Mouse (Mus musculus): ENCODE measurements at regions not wholly inside any gene's neighbourhood (a gene's known extent, or its start where the extent isn't known, plus 50 kb on each side); places are given as distances from the start of the nearest gene placed in this dataset.

DNA sequence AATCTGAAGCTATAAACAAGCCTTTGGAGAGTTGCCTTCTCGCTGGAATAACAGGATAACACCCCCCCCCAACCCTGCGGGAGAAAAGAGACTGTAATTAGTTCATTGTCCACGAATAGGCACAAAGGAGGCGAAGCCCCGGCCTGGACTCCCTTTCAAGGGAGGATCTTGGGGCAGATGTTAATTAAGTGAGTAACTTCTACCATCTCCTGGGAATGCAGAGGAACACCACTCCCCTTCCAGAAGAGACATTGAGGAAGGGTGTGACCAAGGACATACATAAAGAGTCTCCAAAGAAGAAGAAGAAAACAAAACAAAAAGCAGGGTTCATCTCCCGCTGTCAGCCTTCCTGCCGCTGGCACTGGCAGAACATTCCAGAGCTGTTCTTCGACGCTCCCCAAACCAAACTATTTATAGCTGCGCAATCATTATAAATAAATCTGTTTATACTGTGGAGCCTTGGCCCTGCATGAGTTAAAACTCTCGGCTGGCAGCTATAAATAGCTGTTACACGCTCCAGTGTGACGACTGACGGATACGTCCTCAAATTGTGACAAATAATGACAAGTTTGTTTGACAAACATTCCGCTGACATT is 444.1 kb downstream of the Cd83 start:
- H3K36me3 ChIP-seq (ENCODE audit: insufficient read depth, low read length) = no peaks in the 10 kb centered on the region
- H3K4me2 ChIP-seq (replicated peaks; ENCODE audit: low read depth, low read length) = peak overlapping the region; percentile 37
- H3K27me3 ChIP-seq (ENCODE audit: insufficient read depth, low read length) = no peaks in the 10 kb centered on the region
- no peak for ATAC-seq (ENCODE audit: low FRiP score, low TSS enrichment)
- WGBS = 15% methylated on average over 16 of the region's 16 CpGs
- H3K9ac ChIP-seq (replicated peaks; ENCODE audit: low read length) = peak overlapping the region; percentile 10
- H3K4me3 ChIP-seq (ENCODE audit: low read length) = peak overlapping the region; percentile 7; the same call in 1 of the 2 replicates
- H3K9me3 ChIP-seq (ENCODE audit: low read length) = peaks cover 8% of the 10 kb centered on the region
- H3K27ac ChIP-seq (ENCODE audit: low read length) = peak overlapping the region; percentile 47; the same call in 1 of the 2 replicates
- H3K4me1 ChIP-seq (ENCODE audit: insufficient read depth, low read length) = peaks cover 34% of the 10 kb centered on the region

GRCm38 (mm10) chr13:44229136-44229611 is 444.6 kb downstream of the Cd83 start:
- Histone ChIP-seq H3K27ac (ENCODE audit: low read length) (peak overlapping the region; percentile 47; the same call in 1 of the 2 replicates), H3K36me3 (ENCODE audit: insufficient read depth, low read length) (no peaks in the 10 kb centered on the region), H3K4me1 (ENCODE audit: insufficient read depth, low read length) (peaks cover 34% of the 10 kb centered on the region), H3K9me3 (ENCODE audit: low read length) (peaks cover 8% of the 10 kb centered on the region), H3K4me3 (ENCODE audit: low read length) (0 out of 2 replicates have a peak overlapping the region, but pooled peaks have one; percentile 7), H3K4me2 (replicated peaks; ENCODE audit: low read depth, low read length) (peak overlapping the region; percentile 37), H3K27me3 (ENCODE audit: insufficient read depth, low read length) (no peaks in the 10 kb centered on the region), H3K9ac (replicated peaks; ENCODE audit: low read length) (peak overlapping the region; percentile 10; the same call in 1 of the 2 replicates)
- ATAC-seq (ENCODE audit: low FRiP score, low TSS enrichment) = no peak
- WGBS = 13% methylated on average over 7 of the region's 7 CpGs

DNA sequence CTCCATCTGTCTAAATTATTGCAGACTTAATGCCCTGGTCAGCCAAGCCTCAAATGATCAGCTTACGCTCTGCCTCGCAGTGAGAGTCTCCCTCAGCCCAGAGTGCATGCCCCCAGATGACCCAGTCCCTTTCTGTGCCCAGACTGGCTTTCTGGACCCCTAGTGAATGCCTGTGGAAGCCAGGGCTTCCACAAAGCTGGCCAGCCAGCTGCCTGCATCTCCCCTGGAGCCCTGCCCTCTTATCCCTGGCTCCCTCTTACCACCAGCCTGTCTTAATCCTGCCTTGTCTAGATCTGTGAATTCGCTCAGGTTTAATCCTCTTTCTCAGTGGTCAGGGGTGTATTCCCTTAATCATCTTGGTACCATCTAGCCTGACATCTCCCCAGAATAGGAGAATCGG is 446.8 kb downstream of the Cd83 start:
- no peaks in the 10 kb centered on the region for H3K36me3 ChIP-seq (ENCODE audit: insufficient read depth, low read length)
- H3K4me2 ChIP-seq (replicated peaks; ENCODE audit: low read depth, low read length) = no peak overlapping the region
- no peak overlapping the region for H3K4me3 ChIP-seq (ENCODE audit: low read length)
- no peak overlapping the region for H3K9ac ChIP-seq (replicated peaks; ENCODE audit: low read length)
- no peaks in the 10 kb centered on the region for H3K27me3 ChIP-seq (ENCODE audit: insufficient read depth, low read length)
- peaks cover 34% of the 10 kb centered on the region for H3K4me1 ChIP-seq (ENCODE audit: insufficient read depth, low read length)
- WGBS = 47% methylated on average over 4 of the region's 4 CpGs
- no peak overlapping the region for H3K27ac ChIP-seq (ENCODE audit: low read length)
- no peaks in the 10 kb centered on the region for H3K9me3 ChIP-seq (ENCODE audit: low read length)
- ATAC-seq (ENCODE audit: low FRiP score, low TSS enrichment) = no peak; the same call in 1 of the 2 replicates

- 41% methylated on average over 18 of the region's 18 CpGs for WGBS
- H3K36me3 ChIP-seq (ENCODE audit: insufficient read depth, low read length) = no peaks in the 10 kb centered on the region
- H3K4me3 ChIP-seq (ENCODE audit: low read length) = no peak overlapping the region
- H3K27me3 ChIP-seq (ENCODE audit: insufficient read depth, low read length) = no peaks in the 10 kb centered on the region
- no peak overlapping the region for H3K27ac ChIP-seq (ENCODE audit: low read length)
- ATAC-seq (ENCODE audit: low FRiP score, low TSS enrichment) = no peak
- H3K4me1 ChIP-seq (ENCODE audit: insufficient read depth, low read length) = peaks cover 34% of the 10 kb centered on the region
- no peaks in the 10 kb centered on the region for H3K9me3 ChIP-seq (ENCODE audit: low read length)
- H3K4me2 ChIP-seq (replicated peaks; ENCODE audit: low read depth, low read length) = no peak overlapping the region
- H3K9ac ChIP-seq (replicated peaks; ENCODE audit: low read length) = no peak overlapping the region; the same call in 1 of the 2 replicates
These were observed 447.5 kb downstream of the Cd83 start for GRCm38 (mm10) chr13:44231868-44232715.

DNA sequence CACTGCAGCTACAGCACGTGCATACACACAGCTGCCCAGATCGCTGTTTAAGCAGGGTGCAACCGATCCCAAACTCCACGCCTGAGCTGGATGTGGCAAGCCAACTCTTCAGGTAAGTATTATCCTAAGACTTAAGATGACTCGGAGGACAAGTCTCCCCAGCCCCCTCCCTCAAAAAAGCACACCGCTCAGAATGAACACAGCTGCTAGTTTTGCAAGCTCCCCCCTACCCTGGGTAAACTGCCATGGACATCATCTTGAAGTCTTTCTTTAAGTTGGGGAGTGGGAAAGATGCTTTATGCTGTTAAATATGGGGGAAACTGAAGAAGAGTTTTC is 448.1 kb downstream of the Cd83 start:
- peaks cover 34% of the 10 kb centered on the region for H3K4me1 ChIP-seq (ENCODE audit: insufficient read depth, low read length)

GRCm38 (mm10) chr13:44234241-44234640 is 449.7 kb downstream of the Cd83 start:
- no peak overlapping the region for H3K4me2 ChIP-seq (replicated peaks; ENCODE audit: low read depth, low read length)
- WGBS = 82% methylated on average over 6 of the region's 6 CpGs
- no peak for ATAC-seq (ENCODE audit: low FRiP score, low TSS enrichment)
- no peaks in the 10 kb centered on the region for H3K27me3 ChIP-seq (ENCODE audit: insufficient read depth, low read length)
- H3K36me3 ChIP-seq (ENCODE audit: insufficient read depth, low read length) = no peaks in the 10 kb centered on the region
- no peaks in the 10 kb centered on the region for H3K9me3 ChIP-seq (ENCODE audit: low read length)
- no peak overlapping the region for H3K27ac ChIP-seq (ENCODE audit: low read length)
- peaks cover 31% of the 10 kb centered on the region for H3K4me1 ChIP-seq (ENCODE audit: insufficient read depth, low read length)
- H3K9ac ChIP-seq (replicated peaks; ENCODE audit: low read length) = no peak overlapping the region
- no peak overlapping the region for H3K4me3 ChIP-seq (ENCODE audit: low read length)

More for the DNA sequence above, 448.1 kb downstream of the Cd83 start:
- WGBS = 78% methylated on average over 6 of the region's 6 CpGs
- no peak for ATAC-seq (ENCODE audit: low FRiP score, low TSS enrichment)
- H3K4me2 ChIP-seq (replicated peaks; ENCODE audit: low read depth, low read length) = no peak overlapping the region
- no peak overlapping the region for H3K27ac ChIP-seq (ENCODE audit: low read length)
- no peaks in the 10 kb centered on the region for H3K9me3 ChIP-seq (ENCODE audit: low read length)
- no peak overlapping the region for H3K9ac ChIP-seq (replicated peaks; ENCODE audit: low read length)
- H3K27me3 ChIP-seq (ENCODE audit: insufficient read depth, low read length) = no peaks in the 10 kb centered on the region
- no peaks in the 10 kb centered on the region for H3K36me3 ChIP-seq (ENCODE audit: insufficient read depth, low read length)
- H3K4me3 ChIP-seq (ENCODE audit: low read length) = no peak overlapping the region

- Histone ChIP-seq H3K36me3 (ENCODE audit: insufficient read depth, low read length) (no peaks in the 10 kb centered on the region), H3K27me3 (ENCODE audit: insufficient read depth, low read length) (no peaks in the 10 kb centered on the region), H3K27ac (ENCODE audit: low read length) (no peak overlapping the region), H3K9me3 (ENCODE audit: low read length) (no peaks in the 10 kb centered on the region), H3K9ac (replicated peaks; ENCODE audit: low read length) (no peak overlapping the region), H3K4me3 (ENCODE audit: low read length) (no peak overlapping the region), H3K4me2 (replicated peaks; ENCODE audit: low read depth, low read length) (no peak overlapping the region), H3K4me1 (ENCODE audit: insufficient read depth, low read length) (peaks cover 31% of the 10 kb centered on the region)
- no peak for ATAC-seq (ENCODE audit: low FRiP score, low TSS enrichment)
- 71% methylated on average over 5 of the region's 5 CpGs for WGBS
These were observed 450.7 kb downstream of the Cd83 start for GRCm38 (mm10) chr13:44235236-44235635.

- Histone ChIP-seq H3K36me3 (ENCODE audit: insufficient read depth, low read length) (no peaks in the 10 kb centered on the region), H3K9ac (replicated peaks; ENCODE audit: low read length) (no peak overlapping the region), H3K27me3 (ENCODE audit: insufficient read depth, low read length) (no peaks in the 10 kb centered on the region), H3K4me3 (ENCODE audit: low read length) (no peak overlapping the region), H3K4me1 (ENCODE audit: insufficient read depth, low read length) (peaks cover 26% of the 10 kb centered on the region), H3K9me3 (ENCODE audit: low read length) (no peaks in the 10 kb centered on the region), H3K27ac (ENCODE audit: low read length) (no peak overlapping the region), H3K4me2 (replicated peaks; ENCODE audit: low read depth, low read length) (no peak overlapping the region)
- WGBS = 87% methylated on average over 2 of the region's 2 CpGs
- no peak for ATAC-seq (ENCODE audit: low FRiP score, low TSS enrichment)
These were observed 451.4 kb downstream of the Cd83 start for GRCm38 (mm10) chr13:44235941-44236340.

DNA sequence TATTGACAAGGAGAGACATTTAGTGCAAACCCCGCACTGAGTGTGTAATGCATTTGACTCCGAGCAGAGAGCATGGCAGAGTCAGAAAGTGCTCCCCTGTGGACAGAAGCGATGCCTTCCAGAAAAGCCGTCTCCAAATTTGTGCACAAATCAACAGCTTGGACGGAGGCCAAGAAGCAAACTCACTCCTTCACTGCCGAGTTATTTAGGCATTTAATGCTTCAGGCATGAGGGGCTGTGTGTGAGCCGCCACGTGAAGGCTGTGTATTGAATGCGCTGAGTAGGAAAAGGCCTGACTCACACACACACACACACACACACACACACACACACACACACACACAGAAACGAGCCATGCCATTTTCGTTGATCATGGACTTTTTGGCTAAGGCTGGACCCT is 453.7 kb downstream of the Cd83 start:
- H3K4me3 ChIP-seq (ENCODE audit: low read length) = no peak overlapping the region
- no peaks in the 10 kb centered on the region for H3K9me3 ChIP-seq (ENCODE audit: low read length)
- 34% methylated on average over 11 of the region's 11 CpGs for WGBS
- H3K27me3 ChIP-seq (ENCODE audit: insufficient read depth, low read length) = no peaks in the 10 kb centered on the region
- no peaks in the 10 kb centered on the region for H3K36me3 ChIP-seq (ENCODE audit: insufficient read depth, low read length)
- no peak overlapping the region for H3K4me2 ChIP-seq (replicated peaks; ENCODE audit: low read depth, low read length)
- H3K4me1 ChIP-seq (ENCODE audit: insufficient read depth, low read length) = 0 out of 2 replicates have a peak, but pooled peaks cover 10% of the 10 kb centered on the region
- no peak overlapping the region for H3K27ac ChIP-seq (ENCODE audit: low read length)
- H3K9ac ChIP-seq (replicated peaks; ENCODE audit: low read length) = no peak overlapping the region
- ATAC-seq (ENCODE audit: low FRiP score, low TSS enrichment) = no peak

DNA sequence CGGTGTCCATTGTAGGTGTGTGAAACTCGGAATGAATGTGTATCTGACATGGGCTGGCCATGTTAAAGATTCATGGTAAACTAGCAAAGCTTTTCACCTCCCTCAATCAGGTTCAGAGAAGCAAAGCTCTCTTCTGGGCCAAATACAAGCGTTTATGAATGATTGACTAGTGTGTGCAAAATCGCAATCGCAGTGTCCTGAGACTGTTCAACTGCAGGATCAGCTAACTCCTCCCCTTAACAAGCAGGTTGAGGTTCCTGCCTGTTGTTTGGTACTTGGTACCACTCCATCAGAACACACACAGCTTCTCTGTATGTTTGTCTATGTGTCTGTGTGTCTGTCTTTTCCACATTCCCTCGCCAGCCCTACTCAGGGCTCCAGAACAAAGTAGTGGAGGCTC is 458.6 kb downstream of the Cd83 start:
- 0 out of 2 replicates have a peak, but pooled peaks cover 12% of the 10 kb centered on the region for H3K4me1 ChIP-seq (ENCODE audit: insufficient read depth, low read length)
- H3K4me3 ChIP-seq (ENCODE audit: low read length) = no peak overlapping the region
- H3K27ac ChIP-seq (ENCODE audit: low read length) = no peak overlapping the region
- no peak overlapping the region for H3K4me2 ChIP-seq (replicated peaks; ENCODE audit: low read depth, low read length)
- no peaks in the 10 kb centered on the region for H3K27me3 ChIP-seq (ENCODE audit: insufficient read depth, low read length)
- no peak for ATAC-seq (ENCODE audit: low FRiP score, low TSS enrichment)
- 89% methylated on average over 6 of the region's 6 CpGs for WGBS
- no peak overlapping the region for H3K9ac ChIP-seq (replicated peaks; ENCODE audit: low read length)
- no peaks in the 10 kb centered on the region for H3K36me3 ChIP-seq (ENCODE audit: insufficient read depth, low read length)
- H3K9me3 ChIP-seq (ENCODE audit: low read length) = no peaks in the 10 kb centered on the region

Measured in kidney, embryonic 16.5 days (tissue).